Mouse (Mus musculus) neural tube, embryonic 12.5 days (tissue): ENCODE measurements around the gene Zfp277. TPM values are rescaled to one million over a fixed set of nuclear protein-coding genes. Genes with fewer than 3 reads are reported as not detected.

Experiments
- ATAC-seq: fragments of 200-750 bp; cut with Nextera tagmentation; 2 replicates; pipeline ENCODE4 v1.8.0; 2017; ENCODE audit warnings: low read depth, mild to moderate bottlenecking, moderate TSS enrichment, moderate library complexity; ENCODE audit not compliant: low FRiP score
- H3K27ac ChIP-seq: fragments of 300-500 bp; sonication (generic); 2 replicates; pipeline ENCODE4 v1.5.1; 2016
- H3K27me3 ChIP-seq: fragments of 300-500 bp; sonication (generic); replicated peaks from 2 replicates; pipeline ENCODE4 v1.6.1; 2016; ENCODE audit warnings: mild to moderate bottlenecking
- H3K36me3 ChIP-seq: fragments of 300-500 bp; sonication (generic); 2 replicates; pipeline ENCODE4 v1.6.1; 2016; ENCODE audit warnings: mild to moderate bottlenecking
- H3K4me1 ChIP-seq: fragments of 300-500 bp; sonication (generic); 2 replicates; pipeline ENCODE4 v1.6.1; 2016
- H3K4me2 ChIP-seq: fragments of 300-500 bp; sonication (generic); replicated peaks from 2 replicates; pipeline ENCODE4 v1.6.1; 2016; ENCODE audit warnings: mild to moderate bottlenecking
- H3K4me3 ChIP-seq: fragments of 300-500 bp; sonication (generic); 2 replicates; pipeline ENCODE4 v1.5.1; 2016
- H3K9ac ChIP-seq: fragments of 300-500 bp; sonication (generic); 2 replicates; pipeline ENCODE4 v1.6.1; 2016; ENCODE audit warnings: mild to moderate bottlenecking
- H3K9me3 ChIP-seq: fragments of 300-500 bp; sonication (generic); 2 replicates; pipeline ENCODE4 v1.6.1; 2016; ENCODE audit warnings: mild to moderate bottlenecking
- WGBS: fragments of 180-500 bp; shearing (Covaris S2); methylation state at CpG from one replicate; pipeline ENCODE4 v1.1.7; 2016; 5-methylcytosine and 5-hydroxymethylcytosine counted together
- polyA plus RNA-seq: library from polyadenylated mRNA; unstranded; fragments of >200 nt; fragmentation: Nextera tagmentation; extraction: Ambion mirVana; gene quantifications from 2 replicates; pipeline ENCODE4 v1.2.1, GENCODE M21; 2016

Zfp277 gene
- polyA plus RNA-seq, 1 experiment from 2014 or later = 31.2 TPM

DNA sequence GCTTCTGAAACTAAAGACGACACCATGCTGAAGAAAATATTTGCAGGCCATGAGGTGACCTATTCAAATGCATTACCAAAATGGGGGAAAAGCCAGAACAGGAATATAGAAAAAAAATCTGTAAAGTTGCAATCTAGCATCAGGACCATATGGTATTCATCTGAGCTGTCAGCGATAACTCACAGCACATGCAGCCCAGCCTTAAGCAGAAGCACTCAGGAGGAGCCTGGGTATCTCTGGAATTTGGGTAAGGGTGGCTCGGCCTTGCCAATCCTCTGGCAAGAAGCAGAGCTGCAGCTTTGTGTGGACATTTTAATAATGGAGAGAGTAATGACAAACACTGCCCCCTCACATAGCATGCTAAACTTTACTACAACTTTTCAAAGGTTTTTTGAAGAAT, 15.7 kb downstream of the Zfp277 start:
- Histone ChIP-seq H3K4me1 (peaks cover 8% of the 10 kb centered on the region), H3K4me3 (no peak overlapping the region), H3K36me3 (no peaks in the 10 kb centered on the region), H3K9ac (no peak overlapping the region), H3K27me3 (no peaks in the 10 kb centered on the region), H3K4me2 (no peak overlapping the region), H3K27ac (no peak overlapping the region), H3K9me3 (no peaks in the 10 kb centered on the region)
- 63% methylated on average over 3 of the region's 3 CpGs for WGBS
- no peak for ATAC-seq

DNA sequence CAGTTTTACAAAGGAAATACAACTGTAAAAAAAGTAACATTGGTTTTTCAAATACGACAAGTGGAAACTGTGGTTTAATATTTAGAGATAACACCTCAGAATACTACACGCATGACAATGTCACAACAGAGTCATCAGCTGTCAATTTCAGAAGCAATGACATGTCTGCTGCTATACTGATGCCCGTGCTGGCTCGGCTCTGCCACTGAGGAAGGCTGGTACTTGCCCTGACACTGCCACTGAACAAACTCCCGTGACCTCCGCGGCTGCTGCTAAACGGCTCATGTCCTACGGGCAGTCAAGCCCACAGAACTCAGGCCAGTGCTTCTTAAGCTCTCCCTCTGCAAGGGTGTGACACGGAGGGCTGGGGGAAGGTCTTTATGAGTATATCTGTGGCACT, 18.1 kb downstream of the Zfp277 start:
- Histone ChIP-seq H3K36me3 (no peaks in the 10 kb centered on the region), H3K27ac (no peak overlapping the region), H3K9ac (no peak overlapping the region), H3K4me3 (no peak overlapping the region), H3K9me3 (no peaks in the 10 kb centered on the region), H3K4me1 (peaks cover 8% of the 10 kb centered on the region), H3K27me3 (no peaks in the 10 kb centered on the region), H3K4me2 (no peak overlapping the region)
- no peak for ATAC-seq
- 88% methylated on average over 10 of the region's 10 CpGs for WGBS

DNA sequence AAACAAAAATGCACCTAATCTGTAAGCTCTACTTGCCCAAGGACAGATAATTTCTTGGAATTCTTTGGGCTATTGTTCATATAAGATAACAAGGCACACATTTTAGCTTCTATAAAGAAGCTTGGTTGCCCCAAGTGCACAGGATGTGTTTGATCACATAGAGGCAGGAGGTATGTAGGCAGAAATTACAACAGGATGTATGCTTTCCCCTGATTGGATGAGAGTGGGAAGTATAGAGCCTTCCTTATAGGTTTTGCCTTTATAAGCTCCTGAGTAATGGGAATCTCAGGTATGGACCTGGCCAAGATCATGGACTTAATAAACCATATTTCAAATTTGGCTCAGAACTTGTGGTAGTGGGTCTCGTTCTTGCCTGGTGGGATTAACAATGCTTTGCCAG, 20.7 kb downstream of the Zfp277 start:
- Histone ChIP-seq H3K4me1 (no peaks in the 10 kb centered on the region), H3K4me2 (no peak overlapping the region), H3K4me3 (no peak overlapping the region), H3K27ac (no peak overlapping the region), H3K9ac (no peak overlapping the region), H3K9me3 (no peaks in the 10 kb centered on the region), H3K27me3 (no peaks in the 10 kb centered on the region), H3K36me3 (no peaks in the 10 kb centered on the region)
- ATAC-seq = no peak
- WGBS = 100% methylated on average over 1 of the region's 1 CpGs

DNA sequence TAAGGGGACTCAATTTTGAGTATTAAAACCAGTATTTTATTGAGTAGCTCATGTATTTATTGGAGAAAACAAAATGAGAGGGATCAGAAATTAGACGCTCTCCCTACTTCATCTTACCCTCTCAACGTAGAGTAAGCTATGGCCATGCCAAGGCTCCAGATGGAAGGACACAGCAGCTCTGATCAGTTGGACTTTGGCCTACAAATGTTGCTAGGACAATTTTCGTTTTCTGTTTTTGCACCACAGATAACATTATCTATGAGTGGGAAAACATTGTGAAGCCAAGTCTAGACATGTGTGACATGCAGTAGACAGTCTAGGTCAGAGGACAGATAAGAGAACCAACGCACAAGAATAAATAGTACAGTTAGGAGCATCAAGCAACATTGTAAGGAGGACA, 28.4 kb downstream of the Zfp277 start:
- H3K27ac ChIP-seq = no peak overlapping the region
- H3K4me3 ChIP-seq = no peak overlapping the region
- H3K27me3 ChIP-seq = no peaks in the 10 kb centered on the region
- no peaks in the 10 kb centered on the region for H3K36me3 ChIP-seq
- peaks cover 8% of the 10 kb centered on the region; the same call in 1 of the 2 replicates for H3K4me1 ChIP-seq
- WGBS = 96% methylated on average over 4 of the region's 4 CpGs
- H3K4me2 ChIP-seq = no peak overlapping the region
- no peak overlapping the region for H3K9ac ChIP-seq
- no peaks in the 10 kb centered on the region for H3K9me3 ChIP-seq
- no peak for ATAC-seq

DNA sequence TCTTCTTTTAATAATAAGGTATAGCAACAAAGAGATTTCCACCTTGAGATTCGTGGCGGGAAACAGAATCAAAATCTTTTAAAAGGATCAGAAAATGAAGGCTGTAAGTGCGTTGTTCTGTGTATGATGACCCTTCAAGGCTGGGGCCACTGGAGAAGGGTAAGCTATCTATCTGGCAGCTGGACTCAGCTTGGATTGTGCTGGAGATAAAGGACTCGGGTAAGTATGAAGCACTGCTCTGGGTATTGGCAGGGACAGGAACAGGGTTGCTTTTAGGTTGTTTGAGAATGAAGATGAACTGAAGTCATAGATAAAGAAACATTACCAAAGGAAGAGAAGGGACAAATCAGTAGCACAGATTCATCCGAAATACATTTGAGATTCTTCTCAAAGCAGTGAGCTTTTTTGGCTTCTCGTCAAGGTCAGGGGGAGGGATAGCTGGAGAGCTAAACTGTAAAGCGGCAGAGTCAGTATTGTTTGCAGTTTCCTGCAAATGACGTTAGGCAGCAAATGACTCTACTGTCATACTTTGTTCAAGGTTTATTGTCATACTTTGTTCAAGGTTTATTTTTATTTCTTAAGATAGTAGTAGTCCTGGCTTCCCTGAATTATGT, 30.3 kb downstream of the Zfp277 start:
- Histone ChIP-seq H3K4me1 (peaks cover 8% of the 10 kb centered on the region; the same call in 1 of the 2 replicates), H3K27me3 (no peaks in the 10 kb centered on the region), H3K9me3 (no peaks in the 10 kb centered on the region), H3K27ac (no peak overlapping the region), H3K4me2 (no peak overlapping the region), H3K4me3 (no peak overlapping the region), H3K36me3 (no peaks in the 10 kb centered on the region), H3K9ac (no peak overlapping the region)
- whole genome bisulfite sequencing = 65% methylated on average over 8 of the region's 8 CpGs
- peak; percentile 63; the same call in 1 of the 2 replicates for ATAC-seq

DNA sequence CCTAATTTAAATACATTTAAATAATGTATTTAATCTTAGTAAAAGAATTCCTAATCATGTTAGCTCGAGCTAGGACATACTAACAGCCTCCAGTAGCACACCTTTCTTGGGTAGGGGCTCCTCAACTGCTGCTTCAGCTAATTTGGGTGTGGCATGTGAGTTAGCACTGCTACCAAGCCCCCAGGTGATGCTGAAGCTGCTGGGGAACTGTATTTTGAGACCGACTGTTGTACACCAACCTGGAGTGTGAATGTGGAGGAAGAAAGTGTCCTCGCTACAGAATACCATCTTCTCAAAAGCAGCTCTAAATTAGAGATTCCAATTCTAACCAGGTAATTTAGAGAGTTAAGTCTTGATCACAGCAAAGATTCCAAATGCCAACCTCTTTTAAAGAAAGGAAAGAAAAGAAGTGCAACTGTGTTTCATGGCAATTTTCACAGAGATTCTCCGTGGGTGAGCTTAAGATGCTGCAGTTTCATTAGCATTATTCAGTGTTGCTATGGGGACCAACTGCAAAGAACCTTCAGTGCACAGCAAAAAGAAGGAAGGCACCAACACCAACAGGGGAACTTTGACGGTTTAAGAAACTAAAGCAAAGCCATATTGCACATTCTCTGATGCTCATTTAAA, 30.9 kb downstream of the Zfp277 start:
- Histone ChIP-seq H3K27me3 (no peaks in the 10 kb centered on the region), H3K4me2 (no peak overlapping the region), H3K9ac (no peak overlapping the region), H3K4me3 (no peak overlapping the region), H3K27ac (no peak overlapping the region), H3K9me3 (0 out of 2 replicates have a peak, but pooled peaks cover under 1% of the 10 kb centered on the region), H3K36me3 (no peaks in the 10 kb centered on the region), H3K4me1 (peaks cover 8% of the 10 kb centered on the region; the same call in 1 of the 2 replicates)
- WGBS = 32% methylated on average over 5 of the region's 5 CpGs
- peak; percentile 77; the same call in 1 of the 2 replicates for ATAC-seq

DNA sequence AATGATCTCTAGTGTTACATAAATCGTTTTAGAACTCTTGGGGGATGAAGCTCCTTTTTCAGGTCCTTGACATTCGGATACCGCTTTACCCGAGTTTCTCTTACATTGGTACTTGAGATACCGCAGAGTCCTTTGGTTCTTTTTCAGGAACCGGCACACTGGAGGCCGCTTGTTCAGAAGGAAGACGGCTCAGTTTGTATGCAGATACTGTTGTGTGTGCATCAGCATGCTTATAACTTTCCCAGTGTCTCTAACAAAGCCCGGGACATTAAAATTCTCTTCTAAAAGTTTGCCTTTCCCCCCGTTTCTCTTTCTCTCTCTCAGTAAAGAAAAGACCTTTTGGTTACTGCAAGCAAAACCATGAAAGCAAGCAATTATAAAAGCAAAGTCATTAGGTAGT, 45.9 kb downstream of the Zfp277 start:
- Histone ChIP-seq H3K4me3 (no peak overlapping the region), H3K27me3 (no peaks in the 10 kb centered on the region), H3K27ac (no peak overlapping the region), H3K4me2 (no peak overlapping the region), H3K9ac (no peak overlapping the region), H3K36me3 (no peaks in the 10 kb centered on the region), H3K9me3 (no peaks in the 10 kb centered on the region), H3K4me1 (no peaks in the 10 kb centered on the region)
- WGBS = 81% methylated on average over 10 of the region's 10 CpGs
- no peak for ATAC-seq

DNA sequence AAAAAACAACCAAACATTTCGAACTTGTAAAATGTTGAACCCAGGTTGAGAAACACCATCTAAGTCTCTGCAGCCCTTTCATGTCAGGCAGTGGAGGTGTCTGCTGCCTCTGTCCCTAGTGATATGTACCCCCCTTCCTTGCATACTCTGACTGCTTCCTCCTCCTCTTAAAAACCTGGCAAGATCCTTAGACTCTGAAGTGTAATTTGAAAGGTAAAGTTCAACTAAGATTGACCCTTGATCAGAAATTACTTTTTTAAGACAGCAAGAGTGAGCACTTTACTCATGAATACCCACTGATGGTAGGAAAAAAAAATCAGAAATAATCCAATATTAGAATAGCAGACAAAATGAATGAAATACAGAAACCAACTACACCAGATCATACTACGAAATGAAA, 46.3 kb downstream of the Zfp277 start:
- no peaks in the 10 kb centered on the region for H3K9me3 ChIP-seq
- H3K27me3 ChIP-seq = no peaks in the 10 kb centered on the region
- H3K27ac ChIP-seq = no peak overlapping the region
- ATAC-seq = no peak
- H3K4me3 ChIP-seq = no peak overlapping the region
- WGBS = 93% methylated on average over 2 of the region's 2 CpGs
- no peaks in the 10 kb centered on the region for H3K36me3 ChIP-seq
- no peaks in the 10 kb centered on the region for H3K4me1 ChIP-seq
- no peak overlapping the region for H3K4me2 ChIP-seq
- no peak overlapping the region for H3K9ac ChIP-seq

DNA sequence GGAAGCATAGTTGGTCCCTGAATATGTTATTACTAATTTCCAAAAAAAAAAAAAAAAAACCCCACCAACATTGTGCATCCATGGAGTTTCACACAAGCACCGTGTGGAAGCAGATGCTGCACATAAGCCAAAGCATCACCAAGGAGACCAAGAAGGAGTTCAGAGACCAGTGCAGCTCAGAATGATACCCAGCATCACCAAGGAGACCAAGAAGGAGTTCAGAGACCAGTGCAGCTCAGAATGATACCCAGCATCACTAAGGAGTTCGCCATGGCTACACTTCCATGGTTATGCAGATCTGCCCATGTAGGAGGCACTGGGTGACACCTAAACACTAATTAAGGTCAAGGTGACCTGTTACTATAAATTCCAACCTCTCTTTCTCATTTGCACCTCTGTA, 46.8 kb downstream of the Zfp277 start:
- ATAC-seq = peak; percentile 50
- H3K9me3 ChIP-seq = no peaks in the 10 kb centered on the region
- no peaks in the 10 kb centered on the region for H3K36me3 ChIP-seq
- no peak overlapping the region for H3K9ac ChIP-seq
- no peak overlapping the region for H3K4me2 ChIP-seq
- H3K4me1 ChIP-seq = no peaks in the 10 kb centered on the region
- H3K4me3 ChIP-seq = no peak overlapping the region
- 73% methylated on average over 2 of the region's 2 CpGs for WGBS
- H3K27ac ChIP-seq = no peak overlapping the region
- no peaks in the 10 kb centered on the region for H3K27me3 ChIP-seq

DNA sequence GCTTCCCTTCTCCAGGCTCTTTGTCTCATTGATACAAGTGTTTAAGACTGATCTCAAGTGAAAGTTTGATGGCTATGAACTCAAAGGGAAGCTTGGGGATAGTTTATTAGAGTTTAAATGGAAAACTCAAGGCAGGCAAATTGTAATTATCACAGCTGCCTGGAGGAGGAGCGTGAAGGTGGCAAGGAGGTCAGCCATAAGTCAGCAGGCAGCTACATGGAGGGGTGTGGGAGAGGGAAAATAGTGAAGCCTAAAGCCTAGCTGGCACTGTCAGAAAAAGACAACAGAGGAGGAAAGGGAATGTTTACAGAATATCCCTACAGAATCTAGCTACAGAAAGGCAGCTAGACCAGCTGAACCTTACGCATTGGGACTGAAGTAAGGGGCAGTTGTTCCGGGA, 52.8 kb downstream of the Zfp277 start:
- H3K4me3 ChIP-seq = no peak overlapping the region
- H3K4me2 ChIP-seq = no peak overlapping the region
- no peak overlapping the region for H3K9ac ChIP-seq
- ATAC-seq = peak; percentile 66; the same call in 1 of the 2 replicates
- H3K27me3 ChIP-seq = no peaks in the 10 kb centered on the region
- H3K9me3 ChIP-seq = no peaks in the 10 kb centered on the region
- no peak overlapping the region for H3K27ac ChIP-seq
- H3K4me1 ChIP-seq = peaks cover 4% of the 10 kb centered on the region; the same call in 1 of the 2 replicates
- H3K36me3 ChIP-seq = no peaks in the 10 kb centered on the region
- WGBS = 60% methylated on average over 3 of the region's 3 CpGs

DNA sequence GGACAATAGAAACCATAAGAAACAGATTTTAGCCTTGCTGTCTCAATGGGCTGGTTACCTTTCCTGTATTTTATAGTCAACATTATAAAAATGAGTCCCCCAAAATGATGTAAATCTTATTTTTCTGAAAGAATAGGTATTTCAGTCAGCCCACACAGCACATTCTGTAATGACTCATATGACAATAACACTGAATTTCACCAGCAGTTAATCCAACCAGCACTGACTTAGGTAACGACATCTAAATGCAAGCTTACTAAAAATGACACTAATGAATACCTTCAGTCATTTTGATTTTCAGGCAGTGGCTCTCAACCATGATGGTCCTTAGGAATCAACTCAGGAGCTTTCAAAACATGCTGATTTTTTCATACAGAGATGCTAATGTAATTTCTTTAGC, 54.4 kb downstream of the Zfp277 start:
- Histone ChIP-seq H3K4me1 (peaks cover 4% of the 10 kb centered on the region; the same call in 1 of the 2 replicates), H3K27ac (no peak overlapping the region), H3K4me3 (no peak overlapping the region), H3K4me2 (no peak overlapping the region), H3K27me3 (no peaks in the 10 kb centered on the region), H3K9ac (no peak overlapping the region), H3K9me3 (no peaks in the 10 kb centered on the region), H3K36me3 (no peaks in the 10 kb centered on the region)
- 95% methylated on average over 1 of the region's 1 CpGs for WGBS
- ATAC-seq = no peak

DNA sequence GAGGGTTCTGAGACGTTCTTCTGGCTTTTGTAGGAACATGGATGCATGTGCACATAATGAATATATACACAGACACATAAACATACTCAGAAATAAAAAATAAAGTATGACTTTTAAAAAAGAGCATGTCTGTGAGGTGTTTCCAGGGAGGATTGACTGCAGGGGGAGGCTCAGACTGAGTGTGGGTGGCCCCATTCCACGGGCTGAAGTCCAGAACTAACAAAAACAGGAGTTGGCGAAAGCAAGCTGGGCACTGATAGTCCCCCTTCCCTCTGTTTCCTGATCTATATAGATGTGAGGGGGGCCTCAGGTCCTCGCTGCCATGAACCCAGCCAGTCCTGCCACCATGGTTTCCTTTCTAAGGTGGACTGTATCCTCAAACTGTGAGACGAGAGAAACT, 57.9 kb downstream of the Zfp277 start:
- H3K36me3 ChIP-seq = no peaks in the 10 kb centered on the region
- no peak overlapping the region for H3K9ac ChIP-seq
- ATAC-seq = no peak
- H3K4me1 ChIP-seq = no peaks in the 10 kb centered on the region
- H3K4me3 ChIP-seq = no peak overlapping the region
- 88% methylated on average over 5 of the region's 5 CpGs for WGBS
- no peaks in the 10 kb centered on the region for H3K27me3 ChIP-seq
- no peaks in the 10 kb centered on the region for H3K9me3 ChIP-seq
- H3K27ac ChIP-seq = no peak overlapping the region
- H3K4me2 ChIP-seq = no peak overlapping the region

DNA sequence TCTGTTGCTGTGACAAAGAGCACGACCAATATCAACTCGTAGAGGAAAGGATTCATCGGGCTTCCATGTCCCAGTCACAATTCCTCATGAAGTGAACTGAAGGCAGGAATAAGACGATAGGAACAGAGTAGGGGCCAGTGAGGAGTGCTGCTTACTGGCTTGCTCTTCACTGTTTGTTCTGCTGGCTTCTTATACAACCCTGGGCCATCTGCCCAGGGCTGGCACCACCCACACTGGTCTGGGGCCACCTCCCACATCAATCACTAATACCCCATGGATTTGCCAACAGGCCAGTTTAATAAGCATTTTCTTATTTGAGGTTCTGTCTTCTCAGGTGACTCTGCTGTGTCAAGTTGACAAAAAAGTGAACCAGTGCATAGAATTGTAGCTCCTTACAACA, 60.4 kb downstream of the Zfp277 start:
- Histone ChIP-seq H3K4me3 (no peak overlapping the region), H3K4me1 (no peaks in the 10 kb centered on the region), H3K27me3 (no peaks in the 10 kb centered on the region), H3K36me3 (no peaks in the 10 kb centered on the region), H3K9ac (no peak overlapping the region), H3K4me2 (no peak overlapping the region), H3K9me3 (no peaks in the 10 kb centered on the region), H3K27ac (no peak overlapping the region)
- WGBS = 78% methylated on average over 4 of the region's 4 CpGs
- ATAC-seq = no peak
